Mouse (Mus musculus) stomach, embryonic 14.5 days (tissue): Measurements from ENCODE around the gene Gpr137. TPM values are rescaled to one million over a fixed set of nuclear protein-coding genes. Genes with fewer than 3 reads are reported as not detected.
A peak's percentile ranks its signal among the peaks of the same experiment; 100 is the strongest.

Experiments used
- ATAC-seq: fragments of 200-750 bp; cut with Nextera tagmentation; 2 replicates; pipeline ENCODE4 v1.8.0; 2017; ENCODE audit warnings: low read depth, moderate TSS enrichment; ENCODE audit not compliant: insufficient number of reproducible peaks, insufficient read depth, low FRiP score
- H3K27ac ChIP-seq: fragments of 300-500 bp; sonication (generic); 2 replicates; pipeline ENCODE4 v1.5.1; 2014; ENCODE audit warnings: mild to moderate bottlenecking, low read length, moderate library complexity, mixed read lengths
- H3K27me3 ChIP-seq: fragments of 300-500 bp; sonication (generic); 2 replicates; pipeline ENCODE4 v1.6.1; 2014; ENCODE audit warnings: low read length, control low read depth, mixed read lengths; ENCODE audit not compliant: control insufficient read depth, insufficient read depth
- H3K36me3 ChIP-seq: fragments of 300-500 bp; sonication (generic); 2 replicates; pipeline ENCODE4 v1.6.1; 2014; ENCODE audit warnings: mild to moderate bottlenecking, control low read depth, low read length, moderate library complexity, mixed read lengths; ENCODE audit not compliant: control insufficient read depth, insufficient read depth
- H3K4me1 ChIP-seq: fragments of 300-500 bp; sonication (generic); 2 replicates; pipeline ENCODE4 v1.6.1; 2014; ENCODE audit warnings: low read length, control low read depth, mixed read lengths; ENCODE audit not compliant: control insufficient read depth, insufficient read depth
- H3K4me2 ChIP-seq: fragments of 300-500 bp; sonication (generic); replicated peaks from 2 replicates; pipeline ENCODE4 v1.6.1; 2014; ENCODE audit warnings: low read depth, low read length, control low read depth
- H3K4me3 ChIP-seq: fragments of 300-500 bp; sonication (generic); 2 replicates; pipeline ENCODE4 v1.5.1; 2014; ENCODE audit warnings: low read depth, low read length, control low read depth
- H3K9ac ChIP-seq: fragments of 300-500 bp; sonication (generic); replicated peaks from 2 replicates; pipeline ENCODE4 v1.6.1; 2014; ENCODE audit warnings: low read depth, mild to moderate bottlenecking, control low read depth, low read length, moderate library complexity, mixed read lengths
- H3K9me3 ChIP-seq: fragments of 300-500 bp; sonication (generic); 2 replicates; pipeline ENCODE4 v1.6.1; 2016; ENCODE audit warnings: low read depth, low read length, control low read depth; ENCODE audit not compliant: control insufficient read depth
- WGBS: fragments of 180-500 bp; shearing (Covaris S2); extraction: QIAGEN DNeasy Blood & Tissue Kit; methylation state at CpG from one replicate; pipeline ENCODE4 v1.1.7; 2014; 5-methylcytosine and 5-hydroxymethylcytosine counted together
- polyA plus RNA-seq: library from polyadenylated mRNA; unstranded; fragments of >200 nt; fragmentation: Nextera tagmentation; extraction: Ambion mirVana; gene quantifications from 2 replicates; pipeline ENCODE4 v1.2.1, GENCODE M21; 2014

Gpr137 gene
- polyA plus RNA-seq, 1 experiment from 2014 or later: 21.8 TPM

DNA sequence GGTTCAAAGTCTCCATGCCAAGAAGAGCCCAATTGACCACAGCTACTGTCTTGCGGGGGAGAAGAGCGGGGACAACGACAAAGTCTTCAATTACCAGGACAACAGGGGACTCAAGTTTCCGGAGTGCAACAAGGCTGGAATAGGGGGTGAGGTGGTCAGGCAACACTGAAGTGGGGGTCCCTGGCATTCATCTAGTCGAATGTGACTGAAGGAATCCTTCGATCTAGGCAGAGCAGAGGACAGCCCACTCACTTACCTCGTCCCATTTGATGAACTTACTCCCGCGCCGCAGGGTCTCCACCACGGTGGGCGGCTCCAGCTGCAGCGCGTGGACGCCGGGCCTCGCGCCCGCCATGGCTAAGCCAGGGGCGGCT is 27.0 kb upstream of the Gpr137 start:
- under 1% methylated on average over 20 of the region's 20 CpGs for WGBS
- peak overlapping the region; percentile 94 for H3K4me2 ChIP-seq
- no peak; the same call in 1 of the 2 replicates for ATAC-seq
- H3K27ac ChIP-seq: peak overlapping the region; percentile 35; the same call in 1 of the 2 replicates
- peaks cover 41% of the 10 kb centered on the region for H3K4me1 ChIP-seq
- H3K4me3 ChIP-seq: peak overlapping the region; percentile 68
- H3K27me3 ChIP-seq: no peaks in the 10 kb centered on the region
- H3K9me3 ChIP-seq: no peaks in the 10 kb centered on the region
- H3K36me3 ChIP-seq: peaks cover 22% of the 10 kb centered on the region
- H3K9ac ChIP-seq: peak overlapping the region; percentile 83

DNA sequence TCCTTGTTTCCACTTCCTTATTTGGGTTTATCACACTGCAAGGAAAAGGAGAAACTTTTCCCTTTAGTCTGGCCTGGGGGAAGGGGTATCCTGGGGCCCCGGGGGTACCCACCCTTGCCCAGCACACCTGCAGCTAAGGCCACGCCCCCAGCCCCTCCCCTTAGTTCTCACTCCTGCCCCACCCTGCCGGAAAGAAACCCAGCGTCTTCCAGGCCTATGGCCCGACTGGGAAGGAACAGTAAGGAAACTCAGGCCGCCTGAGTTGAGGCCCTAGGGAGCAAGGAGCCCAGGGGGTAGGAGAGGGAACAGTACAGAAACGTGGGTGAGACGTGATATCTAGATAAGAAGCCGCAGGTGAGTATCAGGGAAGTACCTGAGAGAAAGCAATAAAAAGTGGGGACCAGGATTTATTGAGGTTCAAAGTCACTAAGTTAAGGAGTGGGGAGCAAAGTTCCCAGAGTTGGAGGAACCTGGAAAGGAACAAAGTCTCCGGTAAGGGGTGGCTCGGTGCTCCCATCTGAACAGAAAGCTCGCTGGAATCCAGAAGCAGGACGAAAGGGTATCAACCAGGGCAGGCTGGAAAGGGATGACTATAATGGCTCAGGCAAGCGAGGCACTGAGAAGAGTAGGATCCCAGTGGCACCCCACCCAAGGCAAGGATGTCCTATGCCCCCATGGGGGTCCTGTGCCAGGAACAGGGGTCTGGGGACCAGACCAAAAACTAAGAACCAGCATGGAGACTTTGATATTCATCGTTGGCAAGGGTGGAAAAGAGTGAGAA is 26.4 kb upstream of the Gpr137 start:
- whole genome bisulfite sequencing: 6% methylated on average over 15 of the region's 15 CpGs
- ATAC-seq: peak; percentile 38
- peak overlapping the region; percentile 35; the same call in 1 of the 2 replicates for H3K27ac ChIP-seq
- H3K36me3 ChIP-seq: peaks cover 26% of the 10 kb centered on the region
- peak overlapping the region; percentile 83 for H3K9ac ChIP-seq
- no peaks in the 10 kb centered on the region for H3K9me3 ChIP-seq
- H3K4me3 ChIP-seq: peak overlapping the region; percentile 68
- no peaks in the 10 kb centered on the region for H3K27me3 ChIP-seq
- H3K4me2 ChIP-seq: peak overlapping the region; percentile 94
- peaks cover 37% of the 10 kb centered on the region for H3K4me1 ChIP-seq

DNA sequence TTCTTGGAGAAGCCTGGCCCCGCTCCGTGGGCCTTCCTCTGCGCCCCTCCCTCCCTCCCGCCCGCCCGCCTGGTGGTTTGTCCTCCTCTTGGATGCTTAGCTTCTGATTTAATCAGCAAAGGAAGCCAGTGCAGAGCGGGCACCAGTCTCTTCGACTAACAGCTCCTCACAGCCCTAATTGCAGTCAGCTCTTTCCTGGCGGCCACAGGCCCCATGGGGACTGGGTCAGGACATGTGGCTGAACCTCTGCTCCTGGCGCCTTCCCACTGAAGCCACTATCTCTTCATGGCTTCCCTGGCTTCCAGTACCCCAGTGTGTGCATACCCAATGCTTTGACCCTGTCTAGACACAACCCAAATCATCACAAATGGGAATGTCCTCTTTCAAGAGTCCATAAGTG is 14.2 kb upstream of the Gpr137 start:
- Histone ChIP-seq H3K4me3 (no peak overlapping the region), H3K27ac (no peak overlapping the region), H3K4me1 (peaks cover 12% of the 10 kb centered on the region), H3K4me2 (no peak overlapping the region), H3K27me3 (no peaks in the 10 kb centered on the region), H3K9ac (no peak overlapping the region), H3K36me3 (peaks cover 69% of the 10 kb centered on the region), H3K9me3 (no peaks in the 10 kb centered on the region)
- no peak for ATAC-seq
- WGBS: 80% methylated on average over 10 of the region's 10 CpGs

DNA sequence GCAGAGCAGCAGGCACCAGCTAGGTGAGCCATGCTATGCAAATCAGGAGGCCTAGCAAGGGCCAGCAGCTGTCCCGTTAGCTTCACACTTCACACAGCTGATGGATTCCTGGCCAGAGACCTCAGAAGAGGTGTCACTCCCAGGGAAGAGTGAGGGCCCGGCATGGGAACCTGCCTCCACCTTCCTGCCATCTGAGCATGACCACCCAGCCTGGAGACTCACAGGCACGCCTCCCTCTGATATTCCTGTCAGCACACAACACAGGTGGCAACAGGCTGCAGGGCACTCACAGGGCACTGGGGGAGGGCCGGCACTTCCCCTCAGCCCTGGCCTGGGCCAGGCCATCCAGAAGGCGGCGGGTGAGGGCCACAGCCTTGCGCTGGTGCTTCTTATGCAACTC is 13.1 kb upstream of the Gpr137 start:
- H3K9me3 ChIP-seq: no peaks in the 10 kb centered on the region
- ATAC-seq: no peak
- H3K9ac ChIP-seq: no peak overlapping the region
- WGBS: 68% methylated on average over 7 of the region's 7 CpGs
- peaks cover 65% of the 10 kb centered on the region for H3K36me3 ChIP-seq
- no peak overlapping the region for H3K4me2 ChIP-seq
- no peak overlapping the region for H3K27ac ChIP-seq
- H3K27me3 ChIP-seq: no peaks in the 10 kb centered on the region
- no peak overlapping the region for H3K4me3 ChIP-seq
- H3K4me1 ChIP-seq: peaks cover 12% of the 10 kb centered on the region

DNA sequence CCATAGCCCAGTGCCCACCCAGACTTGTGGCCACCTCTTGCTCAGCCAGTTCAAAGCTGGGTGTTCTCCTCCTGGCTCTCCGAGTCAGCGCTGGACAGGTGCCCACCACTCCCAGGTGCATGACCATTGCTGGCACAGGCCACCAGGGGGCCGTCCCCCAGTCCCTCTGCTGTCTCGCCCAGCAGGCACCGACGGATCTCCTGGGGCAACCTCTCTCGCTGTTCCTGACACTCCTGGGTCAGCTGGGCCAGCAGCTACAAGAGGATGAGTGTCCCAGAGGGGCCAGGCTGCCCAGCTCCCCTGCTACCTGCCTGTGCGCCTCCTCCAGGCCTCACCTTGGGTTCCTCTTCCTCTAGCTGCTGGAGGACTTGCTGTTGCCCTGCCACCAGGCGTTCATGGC is 11.8 kb upstream of the Gpr137 start:
- Histone ChIP-seq H3K9me3 (no peaks in the 10 kb centered on the region), H3K27ac (no peak overlapping the region), H3K36me3 (peaks cover 53% of the 10 kb centered on the region), H3K4me3 (no peak overlapping the region), H3K4me1 (peaks cover 20% of the 10 kb centered on the region), H3K9ac (no peak overlapping the region), H3K27me3 (no peaks in the 10 kb centered on the region), H3K4me2 (no peak overlapping the region)
- ATAC-seq: no peak
- WGBS: 48% methylated on average over 9 of the region's 9 CpGs

DNA sequence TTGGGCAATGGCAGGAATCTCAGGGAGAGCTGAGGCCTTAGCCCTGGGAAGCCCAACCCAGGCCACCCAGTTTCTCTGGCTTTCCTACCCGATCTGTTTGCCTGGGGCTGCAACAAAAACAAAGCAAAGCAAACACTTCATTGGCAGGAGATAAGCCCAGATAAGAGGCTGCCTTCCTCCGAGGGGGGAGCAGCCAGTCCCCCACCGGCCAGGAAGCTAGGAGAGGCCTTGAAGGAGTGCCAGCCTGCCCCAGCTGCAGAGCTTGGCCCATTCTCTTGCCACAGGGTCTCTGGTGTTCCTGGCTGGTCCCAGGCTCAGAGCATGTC is 10.4 kb upstream of the Gpr137 start:
- Histone ChIP-seq H3K4me3 (no peak overlapping the region; the same call in 1 of the 2 replicates), H3K9me3 (no peaks in the 10 kb centered on the region), H3K27ac (peak overlapping the region; percentile 97), H3K4me1 (peaks cover 20% of the 10 kb centered on the region), H3K9ac (no peak overlapping the region), H3K36me3 (peaks cover 39% of the 10 kb centered on the region), H3K27me3 (no peaks in the 10 kb centered on the region), H3K4me2 (peak overlapping the region; percentile 93)
- peak; percentile 33 for ATAC-seq
- 12% methylated on average over 3 of the region's 3 CpGs for WGBS

DNA sequence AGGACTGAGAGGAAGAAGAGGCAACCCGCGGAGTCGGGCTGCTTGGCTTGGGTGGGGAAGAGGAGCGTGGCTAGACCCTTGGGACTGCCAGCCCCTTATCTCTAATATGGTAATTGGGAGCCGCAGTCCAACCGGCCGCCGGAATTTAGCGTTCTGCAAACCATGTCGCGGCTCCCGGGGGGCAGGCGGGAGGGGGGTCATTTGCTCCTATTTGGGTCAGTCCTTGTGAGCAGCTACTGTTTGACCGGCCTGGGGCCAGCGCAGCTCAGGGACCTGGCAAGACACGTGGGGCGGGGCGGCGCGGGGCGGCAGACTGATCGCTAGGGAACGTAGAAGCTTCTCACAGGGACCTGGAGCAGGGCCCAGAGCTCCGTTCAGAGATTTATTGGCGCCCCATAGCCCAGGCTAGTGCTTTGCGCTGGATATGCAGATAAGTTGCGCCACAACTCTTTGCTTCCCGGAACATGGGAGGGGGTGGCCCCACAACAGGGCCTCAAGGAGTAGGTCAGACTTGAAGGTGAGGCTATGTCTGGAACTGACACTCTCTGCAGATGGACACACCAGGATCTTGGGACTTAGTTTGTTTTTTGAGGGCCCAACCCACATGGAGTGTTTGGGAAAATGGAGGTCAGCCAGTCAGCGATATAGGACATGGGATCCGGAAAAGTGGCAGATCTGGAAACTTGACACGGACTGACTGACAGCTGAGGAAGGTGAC is 9.9 kb upstream of the Gpr137 start:
- peak overlapping the region; percentile 97 for H3K27ac ChIP-seq
- peak overlapping the region; percentile 61 for H3K9ac ChIP-seq
- H3K4me1 ChIP-seq: peaks cover 20% of the 10 kb centered on the region
- peak overlapping the region; percentile 93 for H3K4me2 ChIP-seq
- no peaks in the 10 kb centered on the region for H3K9me3 ChIP-seq
- peak; percentile 30 for ATAC-seq
- 2% methylated on average over 31 of the region's 31 CpGs for whole genome bisulfite sequencing
- H3K36me3 ChIP-seq: peaks cover 35% of the 10 kb centered on the region
- peak overlapping the region; percentile 57 for H3K4me3 ChIP-seq
- no peaks in the 10 kb centered on the region for H3K27me3 ChIP-seq

DNA sequence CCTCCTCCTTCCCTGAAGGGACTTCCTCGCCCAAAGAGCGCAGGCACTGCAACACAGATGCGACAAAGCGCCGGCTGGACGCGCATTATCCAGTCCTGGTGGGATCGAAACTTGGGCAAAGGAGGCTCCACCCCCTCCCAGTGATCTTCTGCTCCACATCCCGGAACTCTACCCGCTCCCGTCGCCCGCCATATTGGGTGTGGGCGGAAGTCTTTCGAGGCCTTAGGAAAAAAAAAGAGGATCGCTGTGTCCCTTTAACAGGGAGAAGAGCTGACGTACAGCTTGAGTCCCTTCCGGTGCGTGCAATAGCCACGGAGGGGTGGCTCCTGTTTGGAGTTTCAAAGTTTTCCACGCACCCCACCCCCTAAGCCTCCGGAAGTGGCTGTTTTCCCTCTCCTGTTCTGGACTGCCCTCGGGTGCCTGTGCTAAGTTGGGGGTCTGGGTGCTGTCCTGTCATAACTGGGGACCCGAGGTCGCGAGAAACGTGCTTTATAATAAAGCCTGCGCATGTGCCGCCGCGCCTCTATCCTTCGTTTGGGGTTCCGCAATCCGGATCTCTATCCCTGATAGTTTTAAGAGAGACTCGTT is 9.2 kb upstream of the Gpr137 start:
- H3K27me3 ChIP-seq: no peaks in the 10 kb centered on the region
- H3K4me2 ChIP-seq: peak overlapping the region; percentile 93
- peak overlapping the region; percentile 61 for H3K9ac ChIP-seq
- peaks cover 29% of the 10 kb centered on the region for H3K36me3 ChIP-seq
- peak overlapping the region; percentile 97 for H3K27ac ChIP-seq
- peak; percentile 72 for ATAC-seq
- WGBS: 0% methylated on average over 35 of the region's 35 CpGs
- no peaks in the 10 kb centered on the region for H3K9me3 ChIP-seq
- H3K4me3 ChIP-seq: peak overlapping the region; percentile 57
- peaks cover 20% of the 10 kb centered on the region for H3K4me1 ChIP-seq
